Mouse (Mus musculus) embryo, embryonic 11 days (tissue): ENCODE results near the gene Ubl7.

Source experiments
- DNase-seq: peaks from one replicate; pipeline ENCODE4 v3.0.0-alpha.2; 2015

Ubl7 gene

GRCm38 (mm10) chr9:57949102-57949704 is 38.4 kb downstream of the Ubl7 start:
- DNase-seq = no peak

GRCm38 (mm10) chr9:57949879-57950278 is 39.1 kb downstream of the Ubl7 start:
- no peak for DNase-seq

GRCm38 (mm10) chr9:57950519-57950918 is 39.7 kb downstream of the Ubl7 start:
- no peak for DNase-seq

- no peak for DNase-seq
Observed at GRCm38 (mm10) chr9:57951993-57952392, 41.2 kb downstream of the Ubl7 start.

GRCm38 (mm10) chr9:57954962-57955744 is 44.4 kb downstream of the Ubl7 start:
- no peak for DNase-seq

GRCm38 (mm10) chr9:57955764-57956163 is 45.0 kb downstream of the Ubl7 start:
- DNase-seq = no peak

- DNase-seq = no peak
Observed at GRCm38 (mm10) chr9:57956196-57956837, 45.5 kb downstream of the Ubl7 start.

- no peak for DNase-seq
Observed at GRCm38 (mm10) chr9:57956838-57957236, 46.1 kb downstream of the Ubl7 start.

- no peak for DNase-seq
Observed at GRCm38 (mm10) chr9:57958615-57959014, 47.8 kb downstream of the Ubl7 start.

- no peak for DNase-seq
Observed at GRCm38 (mm10) chr9:57959399-57959798, 48.6 kb downstream of the Ubl7 start.

GRCm38 (mm10) chr9:57959886-57960866 is 49.4 kb downstream of the Ubl7 start:
- DNase-seq = no peak

- DNase-seq = no peak
Observed at GRCm38 (mm10) chr9:57961226-57961625, 50.4 kb downstream of the Ubl7 start.

- no peak for DNase-seq
Observed at GRCm38 (mm10) chr9:57961863-57962778, 51.3 kb downstream of the Ubl7 start.

- DNase-seq = no peak
Observed at GRCm38 (mm10) chr9:57963249-57963997, 52.6 kb downstream of the Ubl7 start.

- DNase-seq = no peak
Observed at GRCm38 (mm10) chr9:57963998-57964395, 53.2 kb downstream of the Ubl7 start.

GRCm38 (mm10) chr9:57964528-57965250 is 53.9 kb downstream of the Ubl7 start:
- DNase-seq = no peak

GRCm38 (mm10) chr9:57965281-57966185 is 54.8 kb downstream of the Ubl7 start:
- DNase-seq = no peak

- no peak for DNase-seq
Observed at GRCm38 (mm10) chr9:57967237-57967960, 56.6 kb downstream of the Ubl7 start.
